In the genomic region with DNA sequence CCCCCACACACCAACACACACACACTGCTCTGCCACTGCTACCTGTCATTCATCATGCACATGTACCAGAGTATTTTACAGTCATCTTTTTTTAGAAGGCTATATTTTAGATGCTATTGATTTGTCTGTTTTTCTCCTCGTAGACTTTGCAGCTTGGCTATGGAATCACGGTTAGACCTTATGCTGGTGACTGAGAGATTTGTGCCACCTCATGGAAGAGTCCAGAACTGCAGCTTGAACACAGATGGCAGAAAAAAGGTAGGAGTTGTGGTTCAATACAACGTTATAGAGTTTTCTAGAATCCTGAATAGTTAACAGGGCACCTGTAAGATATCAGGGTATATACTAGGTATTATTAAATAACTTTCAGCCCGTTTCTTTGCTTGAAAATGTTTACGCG, we compare ENCODE assay signal across 9 mouse cellular contexts. TPM values are rescaled to one million over a fixed set of nuclear protein-coding genes. Genes with fewer than 3 reads are reported as not detected.
A peak's percentile ranks its signal among the peaks of the same experiment; 100 is the strongest.
DNase-seq lines count a peak whose midpoint lies in the region; ATAC-seq and TF ChIP-seq lines count a peak whose summit lies in the region.
"Had no signal": no experiment of that assay in that cellular context is flagged by ENCODE, and none has a peak within 500 bp of the region (broad histone marks: within the 10 kb centered on the region; RNA-seq: fewer than 3 reads in every experiment).

No protein-coding gene starts in this region.

- H3K9me3 ChIP-seq in neural tube, embryonic 14.5 days (ENCODE audit: control insufficient read depth, low read length), result no peaks in the 10 kb centered on the region

- no peak overlapping the region for H3K9ac ChIP-seq in heart, adult 2 months (ENCODE audit: low read depth, low read length)
- no peak overlapping the region for H3K9ac ChIP-seq in neural tube, embryonic 14.5 days (replicated peaks; ENCODE audit: low read depth, low read length)

- peak; percentile 34; the same call in 1 of the 2 replicates for ATAC-seq in neural tube, embryonic 14.5 days (ENCODE audit: low read depth)

- TF ChIP-seq CTCF in heart, adult 2 months (IDR thresholded peaks at IDR 0.05), result peak; percentile 67

- TF ChIP-seq POLR2A in heart, adult 2 months (IDR thresholded peaks at IDR 0.05; ENCODE audit: insufficient read depth, low read depth, low read length), result no peak

- 36% methylated on average over 6 of the region's 6 CpGs for WGBS in heart, adult 2 months
- WGBS in neural tube, embryonic 14.5 days, result 41% methylated on average over 6 of the region's 6 CpGs

- intact Hi-C loops in heart, adult 2 months (cut with DNase I), result no loop called here
- intact Hi-C loops in heart, postnatal 36 days (cut with DNase I), result loop anchor here (5.0 kb wide), 1 partner anchor 61 kb away; no protein-coding TSS in a partner anchor
- intact Hi-C loops in left cerebral cortex, postnatal 10 days (cut with DNase I), result loop anchor here (2.0 to 5.0 kb wide), 2 partner anchors 41 to 61 kb away; a partner anchor contains a TSS

- no peaks in the 10 kb centered on the region for H3K79me2 ChIP-seq in heart, adult 2 months (replicated peaks; ENCODE audit: control insufficient read depth, insufficient read depth, low read length)

- H3K27ac ChIP-seq in heart, adult 2 months, result no peak overlapping the region
- no peak overlapping the region for H3K27ac ChIP-seq in neural tube, embryonic 14.5 days (ENCODE audit: low read depth, low read length)

- H3K4me1 ChIP-seq in heart, adult 2 months (ENCODE audit: control insufficient read depth, insufficient read depth, low read length), result no peaks in the 10 kb centered on the region
- no peaks in the 10 kb centered on the region for H3K4me1 ChIP-seq in neural tube, embryonic 14.5 days (ENCODE audit: control insufficient read depth, insufficient read depth, low read length)

- H3K27me3 ChIP-seq in heart, adult 2 months (ENCODE audit: control insufficient read depth, insufficient read depth, low read length), result no peaks in the 10 kb centered on the region
- no peaks in the 10 kb centered on the region for H3K27me3 ChIP-seq in neural tube, embryonic 14.5 days (ENCODE audit: control insufficient read depth, insufficient read depth, low read length)

- DNase-seq in heart, adult 2 months, result no peak
- DNase-seq in heart, adult 9 months (ENCODE audit: low spot score in 2 of 2), result no peak
- DNase-seq in ES-CJ7 (ENCODE audit: low read depth, low spot score), result peak; percentile 25
- DNase-seq in cerebellum, postnatal 14 days, result peak; percentile 72 to 79
- peak; percentile 6 for DNase-seq in heart, postnatal 36 days
- DNase-seq in left cerebral cortex, postnatal 10 days (ENCODE audit: extremely low spot score in 1 of 2, low spot score in 2 of 2), result peak; percentile 26 to 42
- no peak for DNase-seq in urinary bladder, postnatal 4 days (ENCODE audit: low spot score in 2 of 2)

- no peak overlapping the region for H3K4me3 ChIP-seq in heart, adult 2 months
- no peak overlapping the region for H3K4me3 ChIP-seq in neural tube, embryonic 14.5 days (ENCODE audit: low read depth, low read length)

- no peaks in the 10 kb centered on the region for H3K36me3 ChIP-seq in heart, adult 2 months (ENCODE audit: control insufficient read depth, insufficient read depth, low read length)
- H3K36me3 ChIP-seq in neural tube, embryonic 14.5 days (ENCODE audit: control insufficient read depth, insufficient read depth, low read length), result no peaks in the 10 kb centered on the region

- TF ChIP-seq EP300 in heart, adult 2 months (IDR thresholded peaks at IDR 0.05; ENCODE audit: insufficient read depth, low read depth, low read length), result no peak

- H3K4me2 ChIP-seq in neural tube, embryonic 14.5 days (ENCODE audit: low read depth, low read length), result no peak overlapping the region

RNA-seq across cellular contexts. Expression of a gene that starts 22.9 kb away (rescaled TPM):
- not detected for total RNA-seq in heart, adult 2 months (2021)
- 0.04 and 0.47 TPM in 2 replicates for polyA plus RNA-seq in heart, adult 2 months (2012; rRNA removed)
- total RNA-seq in heart, postnatal 36 days (2021), result under 1 TPM in 1 of 2 experiments, not detected in 1; 0.17 TPM
- under 1 TPM; 0.15 to 0.22 TPM for total RNA-seq in left cerebral cortex, postnatal 10 days (2021)
- 0.08 TPM in 1 of 2 replicates, not detected in the other for polyA plus RNA-seq in neural tube, embryonic 14.5 days (2014; fragmentation: Nextera tagmentation; extraction: Ambion mirVana)
- total RNA-seq: hematopoietic stem cell, adult 5-6 weeks had no signal

RNA-seq across cellular contexts. Expression of a gene that starts 30.9 kb away (rescaled TPM):
- total RNA-seq in heart, adult 2 months (2021), result 1 to 10 TPM in 1 of 2 experiments, under 1 TPM in 1; 0.44 to 1.3 TPM
- polyA plus RNA-seq in heart, adult 2 months (2012; rRNA removed), result 0.44 and 0.66 TPM in 2 replicates
- total RNA-seq in heart, postnatal 36 days (2021), result 1 to 10 TPM in 1 of 2 experiments, under 1 TPM in 1; 0.49 to 1.2 TPM
- total RNA-seq in left cerebral cortex, postnatal 10 days (2021), result 10 to 100 TPM; 42.2 to 47.0 TPM
- 115 and 152 TPM in 2 replicates for polyA plus RNA-seq in neural tube, embryonic 14.5 days (2014; fragmentation: Nextera tagmentation; extraction: Ambion mirVana)

RNA-seq across cellular contexts. Expression of a gene that starts 39.9 kb away (rescaled TPM):
- under 1 TPM in 1 of 2 experiments, not detected in 1; 0.27 TPM for total RNA-seq in heart, adult 2 months (2021)
- polyA plus RNA-seq in heart, adult 2 months (2012; rRNA removed), result 0.47 TPM in 1 of 2 replicates, not detected in the other
- not detected for total RNA-seq in heart, postnatal 36 days (2021)
- 100 to 1,000 TPM; 440 to 449 TPM for total RNA-seq in left cerebral cortex, postnatal 10 days (2021)
- polyA plus RNA-seq in neural tube, embryonic 14.5 days (2014; fragmentation: Nextera tagmentation; extraction: Ambion mirVana), result 610 and 698 TPM in 2 replicates

Comparison
In these comparisons a context has a peak if more than half of its experiments do, and no peak if none do; other contexts are left out.
1. DNase-seq: peak in ES-CJ7 (single experiment), cerebellum, postnatal 14 days (2 of 2), heart, postnatal 36 days (2 of 2) and left cerebral cortex, postnatal 10 days (2 of 2); none in heart, adult 2 months (0 of 2), heart, adult 9 months (0 of 2) and urinary bladder, postnatal 4 days (0 of 2).
2. RNA of a gene that starts 30.9 kb away (total RNA-seq): 42.2 to 47.0 TPM in left cerebral cortex, postnatal 10 days; 0.44 to 1.3 TPM in heart, adult 2 months and 0.49 to 1.2 TPM in heart, postnatal 36 days; every median in the first group is over 10 times any median in the second.
3. RNA of a gene that starts 39.9 kb away (total RNA-seq): 440 to 449 TPM in left cerebral cortex, postnatal 10 days; 0.27 TPM in heart, adult 2 months and not detected in heart, postnatal 36 days; every median in the first group is over 100 times any median in the second.